17 mouse cellular contexts compared by ENCODE assay signal in genomic region chr11:80513796-80514195, GRCm38 (mm10). TPM values are rescaled to one million over a fixed set of nuclear protein-coding genes. Genes with fewer than 3 reads are reported as not detected.
DNase-seq lines count a peak whose midpoint lies in the region; ATAC-seq and TF ChIP-seq lines count a peak whose summit lies in the region.
"Had no signal": no experiment of that assay in that cellular context is flagged by ENCODE, and none has a peak within 500 bp of the region (broad histone marks: within the 10 kb centered on the region; RNA-seq: fewer than 3 reads in every experiment).

No protein-coding gene starts in this region.

- TF ChIP-seq CTCF in midbrain, postnatal 0 days (IDR thresholded peaks at IDR 0.05) = no peak

- no peak overlapping the region for H3K4me3 ChIP-seq in forebrain, embryonic 15.5 days
- no peak overlapping the region for H3K4me3 ChIP-seq in forebrain, embryonic 12.5 days (replicated peaks)
- no peak overlapping the region for H3K4me3 ChIP-seq in midbrain, embryonic 16.5 days (ENCODE audit: low read depth, low read length)
- H3K4me3 ChIP-seq in midbrain, postnatal 0 days (ENCODE audit: low read depth, low read length) = no peak overlapping the region
- H3K4me3 ChIP-seq in hindbrain, embryonic 11.5 days (ENCODE audit: low read depth, low read length) = no peak overlapping the region
- H3K4me3 ChIP-seq: forebrain, embryonic 10.5 days; heart, embryonic 15.5 days; hindbrain, embryonic 12.5 days; limb, embryonic 15.5 days; neural tube, embryonic 13.5 days had no signal

- H3K4me2 ChIP-seq in forebrain, embryonic 15.5 days (replicated peaks) = no peak overlapping the region
- H3K4me2 ChIP-seq in forebrain, embryonic 12.5 days = no peak overlapping the region
- H3K4me2 ChIP-seq in midbrain, embryonic 16.5 days (ENCODE audit: low read length) = no peak overlapping the region
- no peak overlapping the region for H3K4me2 ChIP-seq in midbrain, postnatal 0 days (ENCODE audit: low read depth, low read length, poor library complexity, severe bottlenecking)
- H3K4me2 ChIP-seq in hindbrain, embryonic 11.5 days (replicated peaks; ENCODE audit: low read depth, low read length) = no peak overlapping the region
- H3K4me2 ChIP-seq: heart, embryonic 15.5 days; hindbrain, embryonic 12.5 days; limb, embryonic 15.5 days; neural tube, embryonic 13.5 days had no signal

- no peak for ATAC-seq in forebrain, embryonic 15.5 days (replicated peaks)
- no peak for ATAC-seq in forebrain, embryonic 12.5 days (ENCODE audit: low FRiP score)
- no peak for ATAC-seq in midbrain, embryonic 16.5 days
- no peak for ATAC-seq in midbrain, postnatal 0 days (ENCODE audit: low FRiP score)
- no peak for ATAC-seq in hindbrain, embryonic 11.5 days (ENCODE audit: low FRiP score)
- ATAC-seq: intestine, postnatal 0 days; liver, postnatal 0 days had no signal

- DNase-seq in midbrain, postnatal 0 days (ENCODE audit: low spot score) = no peak
- peak; percentile 46 to 61 for DNase-seq in kidney, postnatal 25 days
- DNase-seq in spleen, postnatal 14 days (ENCODE audit: low spot score in 2 of 2) = no peak
- no peak for DNase-seq in hindbrain, embryonic 11.5 days (ENCODE audit: low spot score)
- DNase-seq in heart, postnatal 14 days = no peak
- DNase-seq: adrenal gland, adult 2 months; heart, adult 18-20 months; liver, postnatal 0 days had no signal

- no peaks in the 10 kb centered on the region for H3K9me3 ChIP-seq in forebrain, embryonic 15.5 days
- no peaks in the 10 kb centered on the region for H3K9me3 ChIP-seq in forebrain, embryonic 12.5 days
- H3K9me3 ChIP-seq in midbrain, embryonic 16.5 days (replicated peaks; ENCODE audit: control insufficient read depth, low read length, poor library complexity, severe bottlenecking) = no peaks in the 10 kb centered on the region
- H3K9me3 ChIP-seq in midbrain, postnatal 0 days (ENCODE audit: low read length) = no peaks in the 10 kb centered on the region
- H3K9me3 ChIP-seq in hindbrain, embryonic 11.5 days (ENCODE audit: control insufficient read depth, low read length) = no peaks in the 10 kb centered on the region
- H3K9me3 ChIP-seq: forebrain, embryonic 10.5 days; heart, embryonic 15.5 days; hindbrain, embryonic 12.5 days; limb, embryonic 15.5 days; neural tube, embryonic 13.5 days had no signal

- H3K4me1 ChIP-seq in forebrain, embryonic 15.5 days = peaks cover 64% of the 10 kb centered on the region
- H3K4me1 ChIP-seq in forebrain, embryonic 12.5 days = peaks cover 58% of the 10 kb centered on the region
- H3K4me1 ChIP-seq in midbrain, embryonic 16.5 days (ENCODE audit: control insufficient read depth, insufficient read depth, low read length) = peaks cover 50% of the 10 kb centered on the region
- H3K4me1 ChIP-seq in midbrain, postnatal 0 days (ENCODE audit: insufficient read depth, low read length) = peaks cover 32% of the 10 kb centered on the region
- peaks cover 7% of the 10 kb centered on the region; the same call in 1 of the 2 replicates for H3K4me1 ChIP-seq in hindbrain, embryonic 11.5 days (replicated peaks; ENCODE audit: control insufficient read depth, insufficient read depth, low read length)

- H3K27me3 ChIP-seq in forebrain, embryonic 15.5 days = no peaks in the 10 kb centered on the region
- peaks cover 11% of the 10 kb centered on the region for H3K27me3 ChIP-seq in forebrain, embryonic 12.5 days
- H3K27me3 ChIP-seq in midbrain, embryonic 16.5 days (ENCODE audit: control insufficient read depth, insufficient read depth, low read depth, low read length) = no peaks in the 10 kb centered on the region
- no peaks in the 10 kb centered on the region for H3K27me3 ChIP-seq in midbrain, postnatal 0 days (ENCODE audit: insufficient read depth, low read length)
- no peaks in the 10 kb centered on the region for H3K27me3 ChIP-seq in hindbrain, embryonic 11.5 days (ENCODE audit: control insufficient read depth, insufficient read depth, low read length)
- H3K27me3 ChIP-seq: heart, embryonic 15.5 days; hindbrain, embryonic 12.5 days; limb, embryonic 15.5 days had no signal

- no peaks in the 10 kb centered on the region for H3K36me3 ChIP-seq in forebrain, embryonic 15.5 days
- H3K36me3 ChIP-seq in forebrain, embryonic 12.5 days (replicated peaks) = no peaks in the 10 kb centered on the region
- no peaks in the 10 kb centered on the region for H3K36me3 ChIP-seq in midbrain, embryonic 16.5 days (ENCODE audit: control insufficient read depth, insufficient read depth, low read length)
- H3K36me3 ChIP-seq in midbrain, postnatal 0 days (ENCODE audit: insufficient read depth, low read length) = no peaks in the 10 kb centered on the region
- no peaks in the 10 kb centered on the region for H3K36me3 ChIP-seq in hindbrain, embryonic 11.5 days (ENCODE audit: control insufficient read depth, insufficient read depth, low read length)
- H3K36me3 ChIP-seq: forebrain, embryonic 10.5 days; heart, embryonic 15.5 days; hindbrain, embryonic 12.5 days; limb, embryonic 15.5 days; neural tube, embryonic 13.5 days had no signal

- no peak overlapping the region for H3K9ac ChIP-seq in forebrain, embryonic 15.5 days (replicated peaks)
- no peak overlapping the region for H3K9ac ChIP-seq in forebrain, embryonic 12.5 days
- H3K9ac ChIP-seq in midbrain, embryonic 16.5 days (ENCODE audit: low read depth, low read length) = no peak overlapping the region
- H3K9ac ChIP-seq in midbrain, postnatal 0 days (replicated peaks; ENCODE audit: low read length, poor library complexity, severe bottlenecking) = no peak overlapping the region
- H3K9ac ChIP-seq in hindbrain, embryonic 11.5 days (ENCODE audit: low read depth, low read length) = no peak overlapping the region
- H3K9ac ChIP-seq: heart, embryonic 15.5 days; hindbrain, embryonic 12.5 days; limb, embryonic 15.5 days; liver, postnatal 0 days; neural tube, embryonic 13.5 days had no signal

- WGBS in forebrain, embryonic 15.5 days = 27% methylated on average over 7 of the region's 7 CpGs
- WGBS in forebrain, embryonic 12.5 days = 72% methylated on average over 7 of the region's 7 CpGs
- 32% methylated on average over 7 of the region's 7 CpGs for WGBS in midbrain, embryonic 16.5 days
- WGBS in midbrain, postnatal 0 days = 29% methylated on average over 7 of the region's 7 CpGs
- 76% methylated on average over 7 of the region's 7 CpGs for WGBS in hindbrain, embryonic 11.5 days

- intact Hi-C loops in heart, postnatal 14 days (cut with DNase I) = no loop called here

- H3K27ac ChIP-seq in forebrain, embryonic 15.5 days (replicated peaks) = 0 out of 2 replicates have a peak overlapping the region, but pooled peaks have one; percentile 4
- H3K27ac ChIP-seq in forebrain, embryonic 12.5 days = no peak overlapping the region
- H3K27ac ChIP-seq in midbrain, embryonic 16.5 days (ENCODE audit: low read length) = peak overlapping the region; percentile 41; the same call in 1 of the 2 replicates
- no peak overlapping the region for H3K27ac ChIP-seq in midbrain, postnatal 0 days (ENCODE audit: low read depth, low read length)
- no peak overlapping the region for H3K27ac ChIP-seq in hindbrain, embryonic 11.5 days (ENCODE audit: low read depth, low read length)
- H3K27ac ChIP-seq: forebrain, embryonic 10.5 days; heart, embryonic 15.5 days; hindbrain, embryonic 12.5 days; limb, embryonic 15.5 days; neural tube, embryonic 13.5 days had no signal

RNA-seq across cellular contexts. Expression of gene Cdk5r1, which starts 37.0 kb away (rescaled TPM):
- 105 and 120 TPM in 2 replicates for polyA plus RNA-seq in forebrain, embryonic 15.5 days (2015; fragmentation: Nextera tagmentation; extraction: Ambion mirVana)
- 54.0 and 63.9 TPM in 2 replicates for polyA plus RNA-seq in forebrain, embryonic 12.5 days (2016; fragmentation: Nextera tagmentation; extraction: Ambion mirVana)
- polyA plus RNA-seq in midbrain, embryonic 16.5 days (2015; fragmentation: Nextera tagmentation; extraction: Ambion mirVana) = 90.2 and 91.0 TPM in 2 replicates
- 376 and 420 TPM in 2 replicates for total RNA-seq in midbrain, postnatal 0 days (2014; rRNA removed)
- 77.3 and 85.2 TPM in 2 replicates for polyA plus RNA-seq in midbrain, postnatal 0 days (2015; fragmentation: Nextera tagmentation; extraction: Ambion mirVana)
- polyA plus RNA-seq in hindbrain, embryonic 11.5 days (2014; fragmentation: Nextera tagmentation; extraction: Ambion mirVana) = 21.5 and 23.7 TPM in 2 replicates
- total RNA-seq in heart, postnatal 14 days (2021) = 1 to 10 TPM in 1 of 2 experiments, under 1 TPM in 1; 0.98 to 1.1 TPM

Comparison
In these comparisons a context has a peak if more than half of its experiments do, and no peak if none do; other contexts are left out.
1. H3K27ac ChIP-seq: peak in forebrain, embryonic 15.5 days (single experiment) and midbrain, embryonic 16.5 days (single experiment); none in forebrain, embryonic 12.5 days (single experiment), midbrain, postnatal 0 days (single experiment) and hindbrain, embryonic 11.5 days (single experiment).
2. DNase-seq: peak in kidney, postnatal 25 days (2 of 2); none in midbrain, postnatal 0 days (single experiment), spleen, postnatal 14 days (0 of 2), hindbrain, embryonic 11.5 days (single experiment) and heart, postnatal 14 days (0 of 2).